Mouse (Mus musculus): ENCODE results near the gene B3gnt8.

GRCm38 (mm10) chr7:25623857-25624370 lies 2.5 kb upstream of the B3gnt8 start:
- TF ChIP-seq CTCF (IDR thresholded peaks at IDR 0.05; ENCODE audit: low read depth): no peak
- no peak for TF ChIP-seq EP300 (IDR thresholded peaks at IDR 0.05; ENCODE audit: low read depth)

Data from heart, postnatal 0 days (tissue).